Mouse (Mus musculus) ES-E14 (cell line): ENCODE results near the gene Eif2ak4. TPM values are rescaled to one million over a fixed set of nuclear protein-coding genes. Genes with fewer than 3 reads are reported as not detected.

Experiments
- DNase-seq: peaks from one replicate; pipeline ENCODE4 v3.0.0-alpha.2; 2013; ENCODE audit warnings: low read depth, low spot score
- H3K27ac ChIP-seq: 2 replicates; pipeline ENCODE4 v1.5.1; 2012; ENCODE audit warnings: low read depth, mild to moderate bottlenecking, low read length, moderate library complexity, mixed read lengths; ENCODE audit not compliant: poor library complexity, insufficient read depth, severe bottlenecking
- H3K36me3 ChIP-seq: 2 replicates; pipeline ENCODE4 v1.6.1; 2012; ENCODE audit warnings: mild to moderate bottlenecking, low read length, moderate library complexity, mixed read lengths; ENCODE audit not compliant: control insufficient read depth, poor library complexity, insufficient read depth, severe bottlenecking
- H3K4me1 ChIP-seq, 2 experiments: fragments of 150-350 bp in 1 of 2; sonication (generic) in 1 of 2; 2 replicates each; pipeline ENCODE4 v1.6.1; 2012; ENCODE audit warnings: low read length in 2 of 2, mild to moderate bottlenecking in 1 of 2, mixed read lengths in 1 of 2; ENCODE audit not compliant: control insufficient read depth in 2 of 2, insufficient read depth in 2 of 2, poor library complexity in 1 of 2
- H3K4me3 ChIP-seq, 2 experiments: fragments of 150-350 bp in 1 of 2; sonication (generic) in 1 of 2; 2 replicates each; pipeline ENCODE4 v1.5.1; 2012; ENCODE audit warnings: low read length in 2 of 2, low read depth in 1 of 2, mild to moderate bottlenecking in 1 of 2, mixed read lengths in 1 of 2; ENCODE audit not compliant: insufficient read depth in 1 of 2, poor library complexity in 1 of 2, severe bottlenecking in 1 of 2
- H3K9ac ChIP-seq: 2 replicates; pipeline ENCODE4 v1.6.1; 2012; ENCODE audit warnings: low read depth, mild to moderate bottlenecking, low read length, mixed read lengths; ENCODE audit not compliant: poor library complexity, insufficient read depth, severe bottlenecking
- H3K9me3 ChIP-seq: fragments of 150-350 bp; sonication (generic); 2 replicates; pipeline ENCODE4 v1.6.1; 2012; ENCODE audit warnings: low read depth, mild to moderate bottlenecking, low read length; ENCODE audit not compliant: control insufficient read depth, insufficient read depth
- CHD2 ChIP-seq: IDR thresholded peaks from 2 replicates; pipeline ENCODE4 v1.6.1; 2014; ENCODE audit warnings: mild to moderate bottlenecking, low read depth, low read length, inconsistent platforms
- HCFC1 ChIP-seq: IDR thresholded peaks from 2 replicates; pipeline ENCODE4 v1.6.1; 2012; ENCODE audit warnings: low read length, inconsistent platforms, borderline replicate concordance; ENCODE audit not compliant: insufficient read depth
- MAFK ChIP-seq: IDR thresholded peaks from 2 replicates; pipeline ENCODE4 v1.6.1; 2014; ENCODE audit warnings: mild to moderate bottlenecking, low read depth, low read length, inconsistent platforms; ENCODE audit not compliant: insufficient read depth
- ZC3H11A ChIP-seq: IDR thresholded peaks from 2 replicates; pipeline ENCODE4 v1.6.1; 2012; ENCODE audit warnings: low read depth, mild to moderate bottlenecking, inconsistent platforms, low read length, borderline replicate concordance
- ZNF384 ChIP-seq: IDR thresholded peaks from 2 replicates; pipeline ENCODE4 v1.6.1; 2012; ENCODE audit warnings: low read depth, low read length, inconsistent platforms
- in situ Hi-C, 2 experiments: fragments of 600-800 bp; cut with MboI; formaldehyde crosslinking; loops; one replicate each; pipeline ENCODE4 v1.15.1; 2025; ENCODE audit warnings: low sequenced_read_pairs in 2 of 2, inconsistent platforms in 1 of 2; ENCODE audit not compliant: unreplicated experiment in 2 of 2
- total RNA-seq: library from RNA; depleted of rRNA; stranded (reverse); fragments of 300-350 nt; gene quantifications from 2 replicates; pipeline ENCODE4 v1.2.3, GENCODE M21; 2012

Eif2ak4 gene
- total RNA-seq, 1 experiment: 8.1 TPM

GRCm38 (mm10) chr2:118430630-118431029, 42.2 kb downstream of the Eif2ak4 start:
- peaks cover 2% of the 10 kb centered on the region; the same call in 1 of the 2 replicates for H3K36me3 ChIP-seq
- no peak overlapping the region for H3K27ac ChIP-seq
- H3K9me3 ChIP-seq: no peaks in the 10 kb centered on the region
- no peak for DNase-seq
- peak overlapping the region; percentile 56 for H3K9ac ChIP-seq
- in situ Hi-C loops: no loop called here
- H3K4me3 ChIP-seq: peak overlapping the region; percentile 62 to 63
- TF ChIP-seq HCFC1 (no peak), CHD2 (no peak), ZNF384 (no peak), MAFK (no peak), ZC3H11A (no peak)
- peaks cover 0 to 2% of the 10 kb centered on the region in 2 experiments; a peak in 1 of 4 replicates for H3K4me1 ChIP-seq

- in situ Hi-C loops: no loop called here
- Histone ChIP-seq H3K9ac (no peak overlapping the region), H3K27ac (no peak overlapping the region), H3K36me3 (peaks cover 2% of the 10 kb centered on the region; the same call in 1 of the 2 replicates), H3K4me1 (peaks cover 0 to 2% of the 10 kb centered on the region in 2 experiments; a peak in 1 of 4 replicates), H3K4me3 (no peak overlapping the region), H3K9me3 (no peaks in the 10 kb centered on the region)
- no peak for TF ChIP-seq CHD2
- TF ChIP-seq ZNF384: no peak
- TF ChIP-seq HCFC1: no peak
- peak; percentile 50 for DNase-seq
Observed at GRCm38 (mm10) chr2:118431589-118431988, 43.2 kb downstream of the Eif2ak4 start.

GRCm38 (mm10) chr2:118442172-118442571, 53.8 kb downstream of the Eif2ak4 start:
- peaks cover 7% of the 10 kb centered on the region for H3K36me3 ChIP-seq
- no peaks in the 10 kb centered on the region for H3K4me1 ChIP-seq
- no peak for DNase-seq
- H3K9me3 ChIP-seq: no peaks in the 10 kb centered on the region
- TF ChIP-seq ZNF384 (no peak), CHD2 (no peak), MAFK (no peak), HCFC1 (no peak), ZC3H11A (no peak)
- no peak overlapping the region for H3K27ac ChIP-seq
- H3K4me3 ChIP-seq: no peak overlapping the region
- no peak overlapping the region for H3K9ac ChIP-seq
- in situ Hi-C loops: no loop called here

GRCm38 (mm10) chr2:118442723-118443122, 54.3 kb downstream of the Eif2ak4 start:
- H3K4me1 ChIP-seq: no peaks in the 10 kb centered on the region
- DNase-seq: no peak
- TF ChIP-seq CHD2 (no peak), MAFK (no peak), HCFC1 (no peak), ZC3H11A (no peak), ZNF384 (no peak)
- H3K4me3 ChIP-seq: no peak overlapping the region
- no peak overlapping the region for H3K9ac ChIP-seq
- H3K9me3 ChIP-seq: no peaks in the 10 kb centered on the region
- peaks cover 7% of the 10 kb centered on the region for H3K36me3 ChIP-seq
- in situ Hi-C loops: no loop called here
- no peak overlapping the region for H3K27ac ChIP-seq

GRCm38 (mm10) chr2:118445696-118446674, 57.6 kb downstream of the Eif2ak4 start:
- DNase-seq: no peak
- no peak overlapping the region for H3K4me3 ChIP-seq
- H3K27ac ChIP-seq: no peak overlapping the region
- H3K9ac ChIP-seq: no peak overlapping the region
- in situ Hi-C loops: no loop called here
- TF ChIP-seq HCFC1 (no peak), MAFK (no peak), ZNF384 (no peak), ZC3H11A (no peak)
- H3K36me3 ChIP-seq: peaks cover 7% of the 10 kb centered on the region; the same call in 1 of the 2 replicates
- H3K9me3 ChIP-seq: no peaks in the 10 kb centered on the region
- no peaks in the 10 kb centered on the region for H3K4me1 ChIP-seq
